Mouse (Mus musculus): ENCODE results near the gene Syt16. TPM values are rescaled to one million over a fixed set of nuclear protein-coding genes. Genes with fewer than 3 reads are reported as not detected.

The Syt16 gene
- polyA plus RNA-seq, 1 experiment from 2014 or later, result 1.0 TPM

- Histone ChIP-seq H3K27me3 (no peaks in the 10 kb centered on the region), H3K4me3 (no peak overlapping the region), H3K4me1 (no peaks in the 10 kb centered on the region), H3K9ac (no peak overlapping the region), H3K27ac (no peak overlapping the region), H3K9me3 (no peaks in the 10 kb centered on the region), H3K4me2 (no peak overlapping the region), H3K36me3 (no peaks in the 10 kb centered on the region)
- 78% methylated on average over 4 of the region's 4 CpGs for WGBS
- no peak for ATAC-seq (ENCODE audit: borderline replicate concordance, extremely low read depth, low FRiP score, low TSS enrichment)
Observed at GRCm38 (mm10) chr12:74189840-74190239, 192.4 kb downstream of the Syt16 start.

- Histone ChIP-seq H3K4me1 (no peaks in the 10 kb centered on the region), H3K36me3 (no peaks in the 10 kb centered on the region), H3K27ac (no peak overlapping the region), H3K4me3 (no peak overlapping the region), H3K27me3 (no peaks in the 10 kb centered on the region), H3K9ac (no peak overlapping the region), H3K9me3 (no peaks in the 10 kb centered on the region), H3K4me2 (no peak overlapping the region)
- 85% methylated on average over 5 of the region's 5 CpGs for WGBS
- ATAC-seq (ENCODE audit: borderline replicate concordance, extremely low read depth, low FRiP score, low TSS enrichment), result no peak
Observed at GRCm38 (mm10) chr12:74190297-74190696, 192.8 kb downstream of the Syt16 start.

GRCm38 (mm10) chr12:74192552-74192951 is 195.1 kb downstream of the Syt16 start:
- Histone ChIP-seq H3K36me3 (no peaks in the 10 kb centered on the region), H3K4me3 (no peak overlapping the region), H3K27ac (no peak overlapping the region), H3K9me3 (no peaks in the 10 kb centered on the region), H3K4me2 (no peak overlapping the region), H3K27me3 (no peaks in the 10 kb centered on the region), H3K9ac (no peak overlapping the region), H3K4me1 (no peaks in the 10 kb centered on the region)
- ATAC-seq (ENCODE audit: borderline replicate concordance, extremely low read depth, low FRiP score, low TSS enrichment), result no peak
- 75% methylated on average over 4 of the region's 4 CpGs for WGBS

GRCm38 (mm10) chr12:74201410-74201809 is 203.9 kb downstream of the Syt16 start:
- 73% methylated on average over 5 of the region's 5 CpGs for WGBS
- H3K4me3 ChIP-seq, result no peak overlapping the region
- ATAC-seq (ENCODE audit: borderline replicate concordance, extremely low read depth, low FRiP score, low TSS enrichment), result no peak

GRCm38 (mm10) chr12:74202431-74203042 is 205.1 kb downstream of the Syt16 start:
- H3K9ac ChIP-seq, result no peak overlapping the region
- H3K4me3 ChIP-seq, result no peak overlapping the region
- no peaks in the 10 kb centered on the region for H3K4me1 ChIP-seq
- WGBS, result 76% methylated on average over 6 of the region's 6 CpGs
- no peaks in the 10 kb centered on the region for H3K9me3 ChIP-seq
- H3K4me2 ChIP-seq, result no peak overlapping the region
- H3K27me3 ChIP-seq, result no peaks in the 10 kb centered on the region
- H3K36me3 ChIP-seq, result no peaks in the 10 kb centered on the region
- H3K27ac ChIP-seq, result no peak overlapping the region
- ATAC-seq (ENCODE audit: borderline replicate concordance, extremely low read depth, low FRiP score, low TSS enrichment), result no peak

More at GRCm38 (mm10) chr12:74201410-74201809, 203.9 kb downstream of the Syt16 start:
- H3K27ac ChIP-seq, result no peak overlapping the region
- H3K27me3 ChIP-seq, result no peaks in the 10 kb centered on the region
- no peaks in the 10 kb centered on the region for H3K9me3 ChIP-seq
- no peaks in the 10 kb centered on the region for H3K4me1 ChIP-seq
- H3K36me3 ChIP-seq, result no peaks in the 10 kb centered on the region
- no peak overlapping the region for H3K4me2 ChIP-seq
- H3K9ac ChIP-seq, result no peak overlapping the region

GRCm38 (mm10) chr12:74212156-74212555 is 214.7 kb downstream of the Syt16 start:
- no peak overlapping the region for H3K4me3 ChIP-seq
- no peak overlapping the region for H3K4me2 ChIP-seq
- H3K27ac ChIP-seq, result no peak overlapping the region
- 46% methylated on average over 3 of the region's 3 CpGs for WGBS
- H3K27me3 ChIP-seq, result no peaks in the 10 kb centered on the region
- H3K9me3 ChIP-seq, result no peaks in the 10 kb centered on the region
- H3K36me3 ChIP-seq, result no peaks in the 10 kb centered on the region
- no peaks in the 10 kb centered on the region for H3K4me1 ChIP-seq
- no peak for ATAC-seq (ENCODE audit: borderline replicate concordance, extremely low read depth, low FRiP score, low TSS enrichment)
- H3K9ac ChIP-seq, result no peak overlapping the region

- no peak for ATAC-seq (ENCODE audit: borderline replicate concordance, extremely low read depth, low FRiP score, low TSS enrichment)
- H3K27me3 ChIP-seq, result no peaks in the 10 kb centered on the region
- H3K36me3 ChIP-seq, result no peaks in the 10 kb centered on the region
Observed at GRCm38 (mm10) chr12:74216103-74216728, 218.8 kb downstream of the Syt16 start.

GRCm38 (mm10) chr12:74219909-74220308 is 222.4 kb downstream of the Syt16 start:
- Histone ChIP-seq H3K9ac (no peak overlapping the region), H3K4me1 (no peaks in the 10 kb centered on the region), H3K9me3 (no peaks in the 10 kb centered on the region), H3K27me3 (no peaks in the 10 kb centered on the region), H3K27ac (no peak overlapping the region), H3K4me2 (no peak overlapping the region), H3K36me3 (no peaks in the 10 kb centered on the region), H3K4me3 (no peak overlapping the region)
- ATAC-seq (ENCODE audit: borderline replicate concordance, extremely low read depth, low FRiP score, low TSS enrichment), result no peak
- 73% methylated on average over 4 of the region's 4 CpGs for WGBS

More at GRCm38 (mm10) chr12:74216103-74216728, 218.8 kb downstream of the Syt16 start:
- H3K27ac ChIP-seq, result no peak overlapping the region
- H3K9me3 ChIP-seq, result no peaks in the 10 kb centered on the region
- 61% methylated on average over 5 of the region's 5 CpGs for WGBS
- no peaks in the 10 kb centered on the region for H3K4me1 ChIP-seq
- H3K9ac ChIP-seq, result no peak overlapping the region
- no peak overlapping the region for H3K4me2 ChIP-seq
- no peak overlapping the region for H3K4me3 ChIP-seq

- Histone ChIP-seq H3K9ac (no peak overlapping the region), H3K27me3 (no peaks in the 10 kb centered on the region), H3K4me1 (no peaks in the 10 kb centered on the region), H3K36me3 (no peaks in the 10 kb centered on the region), H3K4me2 (no peak overlapping the region), H3K4me3 (no peak overlapping the region), H3K27ac (no peak overlapping the region), H3K9me3 (no peaks in the 10 kb centered on the region)
- WGBS, result 84% methylated on average over 1 of the region's 1 CpGs
- no peak for ATAC-seq (ENCODE audit: borderline replicate concordance, extremely low read depth, low FRiP score, low TSS enrichment)
Observed at GRCm38 (mm10) chr12:74220651-74221050, 223.2 kb downstream of the Syt16 start.

- 59% methylated on average over 10 of the region's 10 CpGs for WGBS
- Histone ChIP-seq H3K36me3 (no peaks in the 10 kb centered on the region), H3K4me1 (no peaks in the 10 kb centered on the region), H3K9ac (no peak overlapping the region), H3K4me3 (no peak overlapping the region), H3K9me3 (no peaks in the 10 kb centered on the region), H3K27ac (no peak overlapping the region), H3K27me3 (no peaks in the 10 kb centered on the region), H3K4me2 (no peak overlapping the region)
- no peak for ATAC-seq (ENCODE audit: borderline replicate concordance, extremely low read depth, low FRiP score, low TSS enrichment)
Observed at GRCm38 (mm10) chr12:74230808-74231207, 233.3 kb downstream of the Syt16 start.

- Histone ChIP-seq H3K9ac (no peak overlapping the region), H3K27ac (no peak overlapping the region), H3K36me3 (no peaks in the 10 kb centered on the region), H3K9me3 (no peaks in the 10 kb centered on the region), H3K4me1 (no peaks in the 10 kb centered on the region), H3K27me3 (no peaks in the 10 kb centered on the region), H3K4me3 (no peak overlapping the region), H3K4me2 (no peak overlapping the region)
- ATAC-seq (ENCODE audit: borderline replicate concordance, extremely low read depth, low FRiP score, low TSS enrichment), result no peak
- WGBS, result 68% methylated on average over 1 of the region's 1 CpGs
Observed at GRCm38 (mm10) chr12:74232845-74233244, 235.4 kb downstream of the Syt16 start.

- Histone ChIP-seq H3K4me2 (no peak overlapping the region), H3K36me3 (no peaks in the 10 kb centered on the region), H3K27me3 (no peaks in the 10 kb centered on the region), H3K9ac (no peak overlapping the region), H3K27ac (no peak overlapping the region), H3K9me3 (no peaks in the 10 kb centered on the region), H3K4me1 (no peaks in the 10 kb centered on the region), H3K4me3 (no peak overlapping the region)
- 85% methylated on average over 8 of the region's 8 CpGs for WGBS
- ATAC-seq (ENCODE audit: borderline replicate concordance, extremely low read depth, low FRiP score, low TSS enrichment), result no peak
Observed at GRCm38 (mm10) chr12:74236191-74236590, 238.7 kb downstream of the Syt16 start.

Measured in lung, embryonic 15.5 days (tissue).